Mouse (Mus musculus): ENCODE data around the gene Gm39566. TPM values are rescaled to one million over a fixed set of nuclear protein-coding genes. Genes with fewer than 3 reads are reported as not detected.
A peak's percentile ranks its signal among the peaks of the same experiment; 100 is the strongest.

The Gm39566 gene
- polyA plus RNA-seq, 1 experiment from 2014 or later = not detected

- no peak overlapping the region for H3K4me2 ChIP-seq (ENCODE audit: low read length)
- no peaks in the 10 kb centered on the region for H3K4me1 ChIP-seq (ENCODE audit: control insufficient read depth, insufficient read depth, low read depth, low read length)
- H3K4me3 ChIP-seq (ENCODE audit: low read length) = no peak overlapping the region
- peaks cover 12% of the 10 kb centered on the region for H3K36me3 ChIP-seq (ENCODE audit: control insufficient read depth, insufficient read depth, low read length)
- H3K27me3 ChIP-seq (replicated peaks; ENCODE audit: control insufficient read depth, insufficient read depth, low read length) = no peaks in the 10 kb centered on the region
- H3K27ac ChIP-seq (ENCODE audit: low read depth, low read length) = no peak overlapping the region
- no peak for ATAC-seq
- WGBS = 54% methylated on average over 10 of the region's 10 CpGs
- no peak overlapping the region for H3K9ac ChIP-seq (ENCODE audit: low read depth, low read length)
- no peaks in the 10 kb centered on the region for H3K9me3 ChIP-seq (ENCODE audit: control insufficient read depth, low read length)
Observed at GRCm38 (mm10) chr11:69775716-69776115, 39.4 kb downstream of the Gm39566 start.

- no peak overlapping the region for H3K27ac ChIP-seq (ENCODE audit: low read depth, low read length)
- no peak overlapping the region for H3K4me2 ChIP-seq (ENCODE audit: low read length)
- H3K4me1 ChIP-seq (ENCODE audit: control insufficient read depth, insufficient read depth, low read depth, low read length) = no peaks in the 10 kb centered on the region
- peaks cover 12% of the 10 kb centered on the region for H3K36me3 ChIP-seq (ENCODE audit: control insufficient read depth, insufficient read depth, low read length)
- 61% methylated on average over 5 of the region's 5 CpGs for WGBS
- 0 out of 2 replicates have a peak overlapping the region, but pooled peaks have one; percentile 18 for H3K9ac ChIP-seq (ENCODE audit: low read depth, low read length)
- no peak for ATAC-seq
- H3K9me3 ChIP-seq (ENCODE audit: control insufficient read depth, low read length) = no peaks in the 10 kb centered on the region
- no peak overlapping the region for H3K4me3 ChIP-seq (ENCODE audit: low read length)
- no peaks in the 10 kb centered on the region for H3K27me3 ChIP-seq (replicated peaks; ENCODE audit: control insufficient read depth, insufficient read depth, low read length)
Observed at GRCm38 (mm10) chr11:69774961-69775360, 40.1 kb downstream of the Gm39566 start.

- peak overlapping the region; percentile 75 for H3K4me2 ChIP-seq (ENCODE audit: low read length)
- ATAC-seq = no peak
- H3K4me1 ChIP-seq (ENCODE audit: control insufficient read depth, insufficient read depth, low read depth, low read length) = peaks cover 18% of the 10 kb centered on the region
- no peaks in the 10 kb centered on the region for H3K36me3 ChIP-seq (ENCODE audit: control insufficient read depth, insufficient read depth, low read length)
- peak overlapping the region; percentile 54 for H3K9ac ChIP-seq (ENCODE audit: low read depth, low read length)
- no peaks in the 10 kb centered on the region for H3K9me3 ChIP-seq (ENCODE audit: control insufficient read depth, low read length)
- no peaks in the 10 kb centered on the region for H3K27me3 ChIP-seq (replicated peaks; ENCODE audit: control insufficient read depth, insufficient read depth, low read length)
- WGBS = 67% methylated on average over 4 of the region's 4 CpGs
- H3K4me3 ChIP-seq (ENCODE audit: low read length) = peak overlapping the region; percentile 93
- H3K27ac ChIP-seq (ENCODE audit: low read depth, low read length) = peak overlapping the region; percentile 50; the same call in 1 of the 2 replicates
Observed at GRCm38 (mm10) chr11:69767625-69767909, 47.5 kb downstream of the Gm39566 start.

GRCm38 (mm10) chr11:69766872-69767624 is 48.0 kb downstream of the Gm39566 start:
- H3K9me3 ChIP-seq (ENCODE audit: control insufficient read depth, low read length) = no peaks in the 10 kb centered on the region

GRCm38 (mm10) chr11:69766126-69766609 is 48.9 kb downstream of the Gm39566 start:
- ATAC-seq = peak; percentile 81
- Histone ChIP-seq H3K4me2 (ENCODE audit: low read length) (peak overlapping the region; percentile 75), H3K36me3 (ENCODE audit: control insufficient read depth, insufficient read depth, low read length) (no peaks in the 10 kb centered on the region), H3K4me3 (ENCODE audit: low read length) (peak overlapping the region; percentile 93), H3K9me3 (ENCODE audit: control insufficient read depth, low read length) (no peaks in the 10 kb centered on the region), H3K9ac (ENCODE audit: low read depth, low read length) (peak overlapping the region; percentile 99), H3K27me3 (replicated peaks; ENCODE audit: control insufficient read depth, insufficient read depth, low read length) (no peaks in the 10 kb centered on the region), H3K4me1 (ENCODE audit: control insufficient read depth, insufficient read depth, low read depth, low read length) (peaks cover 18% of the 10 kb centered on the region), H3K27ac (ENCODE audit: low read depth, low read length) (peak overlapping the region; percentile 94)
- under 1% methylated on average over 35 of the region's 37 CpGs for WGBS

More at GRCm38 (mm10) chr11:69766872-69767624, 48.0 kb downstream of the Gm39566 start:
- Histone ChIP-seq H3K9ac (ENCODE audit: low read depth, low read length) (peak overlapping the region; percentile 99), H3K4me3 (ENCODE audit: low read length) (peak overlapping the region; percentile 93), H3K27ac (ENCODE audit: low read depth, low read length) (peak overlapping the region; percentile 50; the same call in 1 of the 2 replicates), H3K4me2 (ENCODE audit: low read length) (peak overlapping the region; percentile 75), H3K36me3 (ENCODE audit: control insufficient read depth, insufficient read depth, low read length) (no peaks in the 10 kb centered on the region), H3K4me1 (ENCODE audit: control insufficient read depth, insufficient read depth, low read depth, low read length) (peaks cover 18% of the 10 kb centered on the region), H3K27me3 (replicated peaks; ENCODE audit: control insufficient read depth, insufficient read depth, low read length) (no peaks in the 10 kb centered on the region)
- 59% methylated on average over 13 of the region's 13 CpGs for WGBS
- peak; percentile 10; the same call in 1 of the 2 replicates for ATAC-seq

- no peaks in the 10 kb centered on the region for H3K36me3 ChIP-seq (ENCODE audit: control insufficient read depth, insufficient read depth, low read length)
- peak within 1 kb of the TSS; percentile 75 for H3K4me2 ChIP-seq (ENCODE audit: low read length)
- no peaks in the 10 kb centered on the region for H3K9me3 ChIP-seq (ENCODE audit: control insufficient read depth, low read length)
- peak within 1 kb of the TSS; percentile 99 for H3K9ac ChIP-seq (ENCODE audit: low read depth, low read length)
- peak within 1 kb of the TSS; percentile 94 for H3K27ac ChIP-seq (ENCODE audit: low read depth, low read length)
- H3K27me3 ChIP-seq (replicated peaks; ENCODE audit: control insufficient read depth, insufficient read depth, low read length) = no peaks in the 10 kb centered on the region
- peak; percentile 64 for ATAC-seq
- peaks cover 20% of the 10 kb centered on the region for H3K4me1 ChIP-seq (ENCODE audit: control insufficient read depth, insufficient read depth, low read depth, low read length)
- H3K4me3 ChIP-seq (ENCODE audit: low read length) = peak within 1 kb of the TSS; percentile 93
- 17% methylated on average over 38 of the region's 55 CpGs for WGBS
Observed at GRCm38 (mm10) chr11:69765221-69766125, 49.6 kb downstream of the Gm39566 start, which contains the start of gene Zbtb4. Zbtb4 (plus strand) TSS chr11:69765912.

GRCm38 (mm10) chr11:69763551-69763950 is 51.5 kb downstream of the Gm39566 start:
- Histone ChIP-seq H3K4me3 (ENCODE audit: low read length) (no peak overlapping the region), H3K4me2 (ENCODE audit: low read length) (no peak overlapping the region), H3K27ac (ENCODE audit: low read depth, low read length) (no peak overlapping the region), H3K27me3 (replicated peaks; ENCODE audit: control insufficient read depth, insufficient read depth, low read length) (no peaks in the 10 kb centered on the region), H3K4me1 (ENCODE audit: control insufficient read depth, insufficient read depth, low read depth, low read length) (peaks cover 28% of the 10 kb centered on the region), H3K36me3 (ENCODE audit: control insufficient read depth, insufficient read depth, low read length) (no peaks in the 10 kb centered on the region), H3K9ac (ENCODE audit: low read depth, low read length) (no peak overlapping the region), H3K9me3 (ENCODE audit: control insufficient read depth, low read length) (no peaks in the 10 kb centered on the region)
- no peak for ATAC-seq
- WGBS = 63% methylated on average over 7 of the region's 7 CpGs

- no peaks in the 10 kb centered on the region for H3K9me3 ChIP-seq (ENCODE audit: control insufficient read depth, low read length)
- WGBS = 78% methylated on average over 1 of the region's 1 CpGs
- no peaks in the 10 kb centered on the region for H3K36me3 ChIP-seq (ENCODE audit: control insufficient read depth, insufficient read depth, low read length)
- H3K9ac ChIP-seq (ENCODE audit: low read depth, low read length) = no peak within 1 kb of the TSS; the same call in 1 of the 2 replicates
- no peak for ATAC-seq
- no peak within 1 kb of the TSS for H3K4me3 ChIP-seq (ENCODE audit: low read length)
- H3K27ac ChIP-seq (ENCODE audit: low read depth, low read length) = peak within 1 kb of the TSS; percentile 93; the same call in 1 of the 2 replicates
- H3K27me3 ChIP-seq (replicated peaks; ENCODE audit: control insufficient read depth, insufficient read depth, low read length) = no peaks in the 10 kb centered on the region
- no peak within 1 kb of the TSS for H3K4me2 ChIP-seq (ENCODE audit: low read length)
- H3K4me1 ChIP-seq (ENCODE audit: control insufficient read depth, insufficient read depth, low read depth, low read length) = peaks cover 23% of the 10 kb centered on the region
Observed at GRCm38 (mm10) chr11:69761868-69762267, 53.2 kb downstream of the Gm39566 start, which contains the start of gene Slc35g3. Slc35g3 (minus strand) TSS chr11:69761968.

All from hindbrain, embryonic 16.5 days (tissue).